Mouse (Mus musculus) midbrain, embryonic 16.5 days (tissue): ENCODE data around the gene Lyzl4. TPM values are rescaled to one million over a fixed set of nuclear protein-coding genes. Genes with fewer than 3 reads are reported as not detected.
A peak's percentile ranks its signal among the peaks of the same experiment; 100 is the strongest.

Experiments
- ATAC-seq: fragments of 200-750 bp; cut with Nextera tagmentation; 2 replicates; pipeline ENCODE4 v1.8.0; 2017; ENCODE audit warnings: moderate TSS enrichment
- H3K27ac ChIP-seq: fragments of 300-500 bp; sonication (generic); 2 replicates; pipeline ENCODE4 v1.5.1; 2014; ENCODE audit warnings: mild to moderate bottlenecking, low read length, mixed read lengths
- H3K27me3 ChIP-seq: fragments of 300-500 bp; sonication (generic); 2 replicates; pipeline ENCODE4 v1.6.1; 2014; ENCODE audit warnings: low read depth, low read length, mixed read lengths; ENCODE audit not compliant: control insufficient read depth, insufficient read depth
- H3K36me3 ChIP-seq: fragments of 300-500 bp; sonication (generic); 2 replicates; pipeline ENCODE4 v1.6.1; 2014; ENCODE audit warnings: mild to moderate bottlenecking, low read length, moderate library complexity, mixed read lengths; ENCODE audit not compliant: control insufficient read depth, insufficient read depth
- H3K4me1 ChIP-seq: fragments of 300-500 bp; sonication (generic); 2 replicates; pipeline ENCODE4 v1.6.1; 2014; ENCODE audit warnings: mild to moderate bottlenecking, low read length, mixed read lengths; ENCODE audit not compliant: control insufficient read depth, insufficient read depth
- H3K4me2 ChIP-seq: fragments of 300-500 bp; sonication (generic); 2 replicates; pipeline ENCODE4 v1.6.1; 2014; ENCODE audit warnings: mild to moderate bottlenecking, low read length, mixed read lengths
- H3K4me3 ChIP-seq: fragments of 300-500 bp; sonication (generic); 2 replicates; pipeline ENCODE4 v1.5.1; 2014; ENCODE audit warnings: low read depth, mild to moderate bottlenecking, low read length, moderate library complexity, mixed read lengths
- H3K9ac ChIP-seq: fragments of 300-500 bp; sonication (generic); 2 replicates; pipeline ENCODE4 v1.6.1; 2014; ENCODE audit warnings: low read depth, low read length, mixed read lengths
- H3K9me3 ChIP-seq: fragments of 300-500 bp; sonication (generic); replicated peaks from 2 replicates; pipeline ENCODE4 v1.6.1; 2014; ENCODE audit warnings: mild to moderate bottlenecking, low read length, mixed read lengths; ENCODE audit not compliant: control insufficient read depth, poor library complexity, severe bottlenecking
- WGBS: fragments of 180-500 bp; shearing (Covaris S2); extraction: QIAGEN DNeasy Blood & Tissue Kit; methylation state at CpG from one replicate; pipeline ENCODE4 v1.1.7; 2014; 5-methylcytosine and 5-hydroxymethylcytosine counted together
- polyA plus RNA-seq: library from polyadenylated mRNA; unstranded; fragments of >200 nt; fragmentation: Nextera tagmentation; extraction: Ambion mirVana; gene quantifications from 2 replicates; pipeline ENCODE4 v1.2.1, GENCODE M21; 2015

Gene Lyzl4
- polyA plus RNA-seq = not detected in 2 replicates

DNA sequence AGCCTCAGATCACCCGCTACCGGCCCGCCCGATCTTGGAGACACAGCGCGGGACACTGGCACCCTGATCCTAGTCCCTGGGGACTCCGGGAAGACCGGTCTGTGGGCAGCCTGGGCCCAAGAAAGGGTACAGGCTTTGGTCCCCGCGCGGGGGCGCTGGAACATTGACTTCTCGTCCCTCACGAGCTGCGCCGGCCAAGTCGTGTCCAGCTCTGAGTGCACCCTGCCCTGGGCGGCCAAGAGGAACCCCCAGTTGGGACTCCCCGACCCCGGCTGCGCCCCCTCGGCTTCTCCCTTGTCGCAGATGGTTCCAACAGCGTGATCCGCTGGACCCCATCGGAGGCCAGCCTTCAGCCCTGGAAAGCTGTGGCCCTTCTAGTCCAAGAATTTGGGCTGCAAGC lies at the start of gene Lyzl4:
Lyzl4 (minus strand) TSS at position 96 of the 400 bp plus-strand sequence.
- no peaks in the 10 kb centered on the region for H3K9me3 ChIP-seq
- no peak within 1 kb of the TSS for H3K27ac ChIP-seq
- H3K9ac ChIP-seq = peak within 1 kb of the TSS; percentile 46
- peaks cover 28% of the 10 kb centered on the region for H3K27me3 ChIP-seq
- H3K36me3 ChIP-seq = no peaks in the 10 kb centered on the region
- peaks cover 15% of the 10 kb centered on the region for H3K4me1 ChIP-seq
- H3K4me2 ChIP-seq = peak within 1 kb of the TSS; percentile 62
- H3K4me3 ChIP-seq = peak within 1 kb of the TSS; percentile 45
- peak; percentile 78 for ATAC-seq
- under 1% methylated on average over 26 of the region's 26 CpGs for WGBS

DNA sequence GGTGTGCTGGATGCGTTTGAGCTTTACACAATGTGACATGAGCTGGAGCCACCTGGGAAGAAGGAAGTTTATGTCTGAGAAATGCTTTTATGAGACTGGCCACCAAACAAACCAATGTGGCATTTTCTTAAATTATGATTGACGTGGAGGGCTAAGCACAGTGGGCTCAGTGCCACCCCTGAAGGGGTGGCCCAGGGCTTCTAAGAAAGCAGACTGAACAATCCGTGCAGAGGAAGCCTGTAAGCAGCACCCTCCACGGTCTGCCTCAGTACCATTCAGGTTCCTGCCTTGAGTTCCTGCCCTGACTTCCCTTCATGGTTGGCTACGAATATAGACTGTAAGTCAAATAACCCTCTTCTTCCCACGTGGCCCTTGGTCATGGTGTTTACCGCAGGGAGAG lies 48.8 kb upstream of the Lyzl4 start:
- Histone ChIP-seq H3K4me3 (no peak overlapping the region), H3K4me1 (peaks cover 21% of the 10 kb centered on the region), H3K27ac (peak overlapping the region; percentile 76), H3K9me3 (no peaks in the 10 kb centered on the region), H3K9ac (no peak overlapping the region), H3K36me3 (peaks cover 14% of the 10 kb centered on the region), H3K27me3 (no peaks in the 10 kb centered on the region), H3K4me2 (peak overlapping the region; percentile 50)
- ATAC-seq = peak; percentile 44
- 64% methylated on average over 7 of the region's 7 CpGs for WGBS

- H3K27me3 ChIP-seq = no peaks in the 10 kb centered on the region
- H3K9me3 ChIP-seq = no peaks in the 10 kb centered on the region
- H3K27ac ChIP-seq = peak overlapping the region; percentile 76
- 20% methylated on average over 15 of the region's 15 CpGs for WGBS
- H3K4me1 ChIP-seq = peaks cover 21% of the 10 kb centered on the region
- peak; percentile 96 for ATAC-seq
- peak overlapping the region; percentile 50 for H3K4me2 ChIP-seq
- no peak overlapping the region for H3K9ac ChIP-seq
- peaks cover 10% of the 10 kb centered on the region for H3K36me3 ChIP-seq
- peak overlapping the region; percentile 19 for H3K4me3 ChIP-seq
Observed at GRCm38 (mm10) chr9:121690200-121690651, 48.3 kb upstream of the Lyzl4 start.

DNA sequence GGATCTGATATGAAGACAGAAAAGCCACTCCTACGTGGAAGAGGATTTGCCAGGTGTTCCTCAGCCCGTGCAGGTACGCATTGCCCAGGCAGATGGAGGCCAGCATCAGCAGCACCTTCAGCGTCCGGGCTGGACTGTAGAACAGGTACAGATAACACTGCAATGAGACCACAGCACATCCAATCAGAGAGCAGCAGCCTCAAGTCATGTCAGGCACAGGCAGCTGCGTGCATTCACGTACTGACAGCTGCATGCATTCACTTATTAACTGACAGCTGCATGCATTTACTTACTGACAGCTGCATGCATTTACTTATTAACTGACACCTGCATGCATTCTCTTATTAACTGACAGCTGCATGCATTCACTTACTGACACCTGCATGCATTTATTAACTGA lies 42.8 kb upstream of the Lyzl4 start:
- Histone ChIP-seq H3K27ac (no peak overlapping the region), H3K9me3 (no peaks in the 10 kb centered on the region), H3K27me3 (no peaks in the 10 kb centered on the region), H3K4me3 (no peak overlapping the region), H3K4me2 (no peak overlapping the region), H3K36me3 (peaks cover 11% of the 10 kb centered on the region), H3K4me1 (peaks cover 8% of the 10 kb centered on the region), H3K9ac (no peak overlapping the region)
- 79% methylated on average over 7 of the region's 7 CpGs for WGBS
- no peak for ATAC-seq

GRCm38 (mm10) chr9:121682037-121682680 lies 40.3 kb upstream of the Lyzl4 start:
- no peaks in the 10 kb centered on the region for H3K9me3 ChIP-seq
- no peak overlapping the region for H3K4me3 ChIP-seq
- no peaks in the 10 kb centered on the region; the same call in 1 of the 2 replicates for H3K4me1 ChIP-seq
- H3K36me3 ChIP-seq = peaks cover 11% of the 10 kb centered on the region
- ATAC-seq = no peak
- WGBS = 83% methylated on average over 18 of the region's 18 CpGs
- no peak overlapping the region for H3K27ac ChIP-seq
- H3K9ac ChIP-seq = no peak overlapping the region
- no peak overlapping the region for H3K4me2 ChIP-seq
- H3K27me3 ChIP-seq = no peaks in the 10 kb centered on the region

DNA sequence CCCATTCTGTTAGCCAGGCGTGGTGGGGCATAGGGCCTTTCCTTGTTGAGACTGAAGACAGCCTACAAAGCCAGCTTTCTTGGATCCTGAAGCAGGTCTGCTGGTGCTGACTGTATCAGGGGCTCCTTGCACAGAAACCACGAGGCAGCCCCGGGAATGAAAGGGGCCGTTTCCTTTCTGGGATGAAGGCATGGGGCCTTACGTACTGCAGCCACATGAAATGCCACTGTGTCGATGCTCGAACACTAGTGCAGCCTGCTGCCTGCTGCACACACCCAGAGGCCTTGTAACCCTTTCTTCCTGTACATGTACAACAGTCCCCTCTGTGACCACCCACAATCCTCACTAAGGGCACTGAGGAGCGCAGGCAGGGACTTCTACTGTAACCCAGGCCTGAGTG lies 39.3 kb upstream of the Lyzl4 start:
- no peaks in the 10 kb centered on the region for H3K27me3 ChIP-seq
- peaks cover 11% of the 10 kb centered on the region for H3K36me3 ChIP-seq
- ATAC-seq = no peak
- H3K9ac ChIP-seq = no peak overlapping the region
- WGBS = 79% methylated on average over 8 of the region's 8 CpGs
- no peaks in the 10 kb centered on the region; the same call in 1 of the 2 replicates for H3K4me1 ChIP-seq
- no peaks in the 10 kb centered on the region for H3K9me3 ChIP-seq
- no peak overlapping the region for H3K4me3 ChIP-seq
- no peak overlapping the region for H3K27ac ChIP-seq
- no peak overlapping the region for H3K4me2 ChIP-seq

DNA sequence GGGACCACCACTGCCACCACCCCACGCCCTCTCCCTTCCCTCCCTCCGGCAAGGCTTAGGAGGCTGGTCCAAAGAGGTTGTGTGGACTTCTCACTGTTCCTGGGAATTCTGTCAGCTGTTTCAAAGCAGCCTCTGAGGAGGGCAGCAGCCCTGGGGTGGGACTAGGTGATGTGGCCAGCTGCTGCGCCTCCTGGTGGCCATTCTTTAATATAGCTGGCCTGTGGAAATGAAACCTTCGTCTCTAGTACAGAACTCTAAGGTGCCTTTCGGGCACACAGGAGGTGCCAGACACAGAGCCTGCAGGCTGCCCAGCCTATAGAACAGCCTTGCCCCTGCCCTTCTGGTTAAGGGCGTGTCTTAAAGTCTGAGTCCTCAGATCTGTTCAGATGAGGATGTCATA lies 37.7 kb upstream of the Lyzl4 start:
- Histone ChIP-seq H3K4me3 (no peak overlapping the region), H3K4me2 (no peak overlapping the region), H3K9ac (no peak overlapping the region), H3K4me1 (no peaks in the 10 kb centered on the region; the same call in 1 of the 2 replicates), H3K27ac (no peak overlapping the region), H3K36me3 (peaks cover 5% of the 10 kb centered on the region), H3K27me3 (no peaks in the 10 kb centered on the region), H3K9me3 (no peaks in the 10 kb centered on the region)
- WGBS = 11% methylated on average over 6 of the region's 6 CpGs
- peak; percentile 64 for ATAC-seq

DNA sequence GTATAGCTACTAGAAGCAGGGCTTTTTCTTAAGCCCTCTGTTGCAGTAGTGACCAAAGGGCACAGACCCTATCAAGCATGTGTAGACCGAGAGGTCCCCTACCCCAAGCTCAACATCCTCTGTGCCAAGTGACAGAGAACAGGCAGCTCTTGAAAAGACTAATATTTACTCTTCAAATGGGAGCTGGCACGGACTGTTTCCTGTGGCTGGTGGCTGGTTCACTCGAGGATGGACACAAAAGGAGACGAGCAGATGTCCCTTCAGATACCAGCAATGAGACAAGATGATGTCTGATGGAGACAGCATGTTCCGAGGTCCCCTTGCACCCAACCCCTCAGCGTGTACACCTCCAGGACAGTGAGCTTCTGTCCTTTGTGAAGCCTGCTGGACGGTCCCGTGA lies 35.6 kb upstream of the Lyzl4 start:
- no peak overlapping the region for H3K4me2 ChIP-seq
- H3K4me3 ChIP-seq = no peak overlapping the region
- H3K9me3 ChIP-seq = no peaks in the 10 kb centered on the region
- no peaks in the 10 kb centered on the region; the same call in 1 of the 2 replicates for H3K36me3 ChIP-seq
- H3K9ac ChIP-seq = no peak overlapping the region
- no peak for ATAC-seq
- 80% methylated on average over 8 of the region's 8 CpGs for WGBS
- no peak overlapping the region for H3K27ac ChIP-seq
- H3K27me3 ChIP-seq = no peaks in the 10 kb centered on the region
- no peaks in the 10 kb centered on the region; the same call in 1 of the 2 replicates for H3K4me1 ChIP-seq

GRCm38 (mm10) chr9:121677069-121677468 lies 35.2 kb upstream of the Lyzl4 start:
- Histone ChIP-seq H3K36me3 (no peaks in the 10 kb centered on the region; the same call in 1 of the 2 replicates), H3K9ac (no peak overlapping the region), H3K4me2 (no peak overlapping the region), H3K27ac (no peak overlapping the region), H3K4me3 (no peak overlapping the region), H3K9me3 (no peaks in the 10 kb centered on the region), H3K4me1 (no peaks in the 10 kb centered on the region; the same call in 1 of the 2 replicates), H3K27me3 (no peaks in the 10 kb centered on the region)
- no peak for ATAC-seq
- 78% methylated on average over 4 of the region's 4 CpGs for WGBS
